ENCODE assay signal across 11 mouse cellular contexts in genomic region chr3:97937068-97937944, GRCm38 (mm10). TPM values are rescaled to one million over a fixed set of nuclear protein-coding genes. Genes with fewer than 3 reads are reported as not detected.
DNase-seq lines count a peak whose midpoint lies in the region; ATAC-seq and TF ChIP-seq lines count a peak whose summit lies in the region.
"Had no signal": no experiment of that assay in that cellular context is flagged by ENCODE, and none has a peak within 500 bp of the region (broad histone marks: within the 10 kb centered on the region; RNA-seq: fewer than 3 reads in every experiment).

No protein-coding gene starts in this region.

- peak overlapping the region; percentile 26 for H3K4me3 ChIP-seq in erythroblast, embryonic 14.5 days (replicated peaks)
- H3K4me3 ChIP-seq in midbrain, embryonic 10.5 days, result no peak overlapping the region
- no peak overlapping the region for H3K4me3 ChIP-seq in midbrain, embryonic 15.5 days
- H3K4me3 ChIP-seq in liver, embryonic 14.5 days (ENCODE audit: insufficient read depth in 1 of 2, low read depth in 2 of 2, low read length in 2 of 2), result no peak overlapping the region
- H3K4me3 ChIP-seq in heart, embryonic 10.5 days, result no peak overlapping the region
- H3K4me3 ChIP-seq: hindbrain, embryonic 15.5 days had no signal

- TF ChIP-seq CTCF in liver, embryonic 14.5 days (IDR thresholded peaks at IDR 0.05; ENCODE audit: low read depth), result no peak; the same call in 1 of the 2 replicates

- H3K4me2 ChIP-seq in midbrain, embryonic 15.5 days, result no peak overlapping the region
- peak overlapping the region; percentile 45 for H3K4me2 ChIP-seq in liver, embryonic 14.5 days (ENCODE audit: low read depth)
- H3K4me2 ChIP-seq: hindbrain, embryonic 15.5 days had no signal

- H3K27ac ChIP-seq in midbrain, embryonic 10.5 days (replicated peaks), result peak overlapping the region; percentile 71
- H3K27ac ChIP-seq in midbrain, embryonic 15.5 days, result no peak overlapping the region
- no peak overlapping the region for H3K27ac ChIP-seq in liver, embryonic 14.5 days
- no peak overlapping the region for H3K27ac ChIP-seq in heart, embryonic 10.5 days
- H3K27ac ChIP-seq: hindbrain, embryonic 15.5 days had no signal

- DNase-seq in midbrain, embryonic 10.5 days (ENCODE audit: low spot score), result peak; percentile 37
- DNase-seq in liver, embryonic 14.5 days (ENCODE audit: low read depth in 3 of 3, low spot score in 3 of 3), result no peak
- DNase-seq in cerebellum, adult 18-20 months, result no peak
- DNase-seq in spleen, adult 12 weeks (ENCODE audit: low spot score), result no peak
- DNase-seq in heart, embryonic 10.5 days (ENCODE audit: low spot score), result no peak
- DNase-seq: B cell, adult 2 months; spleen, adult 18-20 months had no signal

- ATAC-seq in erythroblast, adult 5-6 weeks (replicated peaks; ENCODE audit: low FRiP score, poor library complexity, severe bottlenecking), result no peak
- no peak for ATAC-seq in midbrain, embryonic 15.5 days (replicated peaks)
- ATAC-seq in liver, embryonic 14.5 days (ENCODE audit: insufficient read depth), result 0 out of 2 replicates have a peak, but pooled peaks have one; percentile 41

- peaks cover 49% of the 10 kb centered on the region for H3K4me1 ChIP-seq in erythroblast, embryonic 14.5 days (ENCODE audit: control insufficient read depth)
- H3K4me1 ChIP-seq in midbrain, embryonic 10.5 days, result peaks cover 78% of the 10 kb centered on the region
- H3K4me1 ChIP-seq in midbrain, embryonic 15.5 days, result peaks cover 47% of the 10 kb centered on the region
- H3K4me1 ChIP-seq in liver, embryonic 14.5 days (replicated peaks; ENCODE audit: control insufficient read depth in 2 of 2, insufficient read depth in 2 of 2, low read length in 1 of 2), result peaks cover 22 to 65% of the 10 kb centered on the region in 2 experiments
- peaks cover 52% of the 10 kb centered on the region for H3K4me1 ChIP-seq in heart, embryonic 10.5 days

- TF ChIP-seq EP300 in liver, embryonic 14.5 days (IDR thresholded peaks at IDR 0.05; ENCODE audit: low read depth), result peak; percentile 45; the same call in 1 of the 2 replicates

- no peaks in the 10 kb centered on the region for H3K9me3 ChIP-seq in erythroblast, embryonic 14.5 days (ENCODE audit: control insufficient read depth, low read length)
- no peaks in the 10 kb centered on the region for H3K9me3 ChIP-seq in midbrain, embryonic 10.5 days (replicated peaks)
- H3K9me3 ChIP-seq in midbrain, embryonic 15.5 days, result no peaks in the 10 kb centered on the region
- H3K9me3 ChIP-seq in liver, embryonic 14.5 days (ENCODE audit: control insufficient read depth, low read length), result no peaks in the 10 kb centered on the region
- no peaks in the 10 kb centered on the region for H3K9me3 ChIP-seq in heart, embryonic 10.5 days
- H3K9me3 ChIP-seq: hindbrain, embryonic 15.5 days had no signal

- 45% methylated on average over 17 of the region's 17 CpGs for WGBS in midbrain, embryonic 10.5 days
- 19% methylated on average over 17 of the region's 17 CpGs for WGBS in midbrain, embryonic 15.5 days
- 13% methylated on average over 17 of the region's 17 CpGs for WGBS in liver, embryonic 14.5 days (ENCODE audit: insufficient replicate concordance)
- 60% methylated on average over 17 of the region's 17 CpGs for WGBS in heart, embryonic 10.5 days

- H3K36me3 ChIP-seq in erythroblast, embryonic 14.5 days (ENCODE audit: control insufficient read depth), result no peaks in the 10 kb centered on the region
- H3K36me3 ChIP-seq in midbrain, embryonic 10.5 days, result no peaks in the 10 kb centered on the region
- H3K36me3 ChIP-seq in midbrain, embryonic 15.5 days (replicated peaks), result no peaks in the 10 kb centered on the region
- H3K36me3 ChIP-seq in liver, embryonic 14.5 days (replicated peaks; ENCODE audit: control insufficient read depth, insufficient read depth, low read depth), result no peaks in the 10 kb centered on the region
- no peaks in the 10 kb centered on the region for H3K36me3 ChIP-seq in heart, embryonic 10.5 days
- H3K36me3 ChIP-seq: hindbrain, embryonic 15.5 days had no signal

- no peak overlapping the region for H3K9ac ChIP-seq in midbrain, embryonic 15.5 days
- H3K9ac ChIP-seq in liver, embryonic 14.5 days (replicated peaks), result peak overlapping the region; percentile 9; the same call in 1 of the 2 replicates
- H3K9ac ChIP-seq: hindbrain, embryonic 15.5 days had no signal

- H3K27me3 ChIP-seq in erythroblast, embryonic 14.5 days (ENCODE audit: control insufficient read depth), result peaks cover 7% of the 10 kb centered on the region
- peaks cover 43% of the 10 kb centered on the region for H3K27me3 ChIP-seq in midbrain, embryonic 10.5 days (ENCODE audit: low read depth, poor library complexity, severe bottlenecking)
- peaks cover 12% of the 10 kb centered on the region; the same call in 1 of the 2 replicates for H3K27me3 ChIP-seq in midbrain, embryonic 15.5 days (replicated peaks)
- H3K27me3 ChIP-seq in liver, embryonic 14.5 days (ENCODE audit: control insufficient read depth, insufficient read depth, low read length), result no peaks in the 10 kb centered on the region
- H3K27me3 ChIP-seq in heart, embryonic 10.5 days (ENCODE audit: insufficient read depth, poor library complexity, severe bottlenecking), result no peaks in the 10 kb centered on the region; the same call in 1 of the 2 replicates
- H3K27me3 ChIP-seq: hindbrain, embryonic 15.5 days had no signal

RNA-seq across cellular contexts. Expression of gene Sec22b, which starts 36.3 kb away (rescaled TPM):
- 2.4 and 4.3 TPM in 2 replicates for polyA plus RNA-seq in erythroblast, embryonic 14.5 days (2012)
- total RNA-seq in erythroblast, adult 5-6 weeks (2015; ENCODE audit: low replicate concordance), result 25.1 and 26.5 TPM in 2 replicates
- total RNA-seq in erythroblast, adult 5-6 weeks (2017; ENCODE audit: low replicate concordance), result 13.8 and 15.6 TPM in 2 replicates
- 111 and 116 TPM in 2 replicates for polyA plus RNA-seq in midbrain, embryonic 10.5 days (2016; fragmentation: Nextera tagmentation; extraction: Ambion mirVana)
- 89.3 and 93.7 TPM in 2 replicates for polyA plus RNA-seq in midbrain, embryonic 15.5 days (2015; fragmentation: Nextera tagmentation; extraction: Ambion mirVana)
- polyA plus RNA-seq in liver, embryonic 14.5 days (2012; rRNA removed), result 16.9 and 22.6 TPM in 2 replicates
- polyA plus RNA-seq in liver, embryonic 14.5 days (2014; fragmentation: Nextera tagmentation; extraction: Ambion mirVana), result 57.7 and 63.5 TPM in 2 replicates
- 140 and 154 TPM in 2 replicates for polyA plus RNA-seq in heart, embryonic 10.5 days (2016; fragmentation: Nextera tagmentation; extraction: Ambion mirVana)

RNA-seq across cellular contexts. Expression of gene Pde4dip, which starts 48.8 kb away (rescaled TPM):
- 0.01 TPM in 1 of 2 replicates, not detected in the other for polyA plus RNA-seq in erythroblast, embryonic 14.5 days (2012)
- total RNA-seq in erythroblast, adult 5-6 weeks (2015; ENCODE audit: low replicate concordance), result 1.0 and 2.9 TPM in 2 replicates
- total RNA-seq in erythroblast, adult 5-6 weeks (2017; ENCODE audit: low replicate concordance), result 1.4 and 4.6 TPM in 2 replicates
- polyA plus RNA-seq in midbrain, embryonic 10.5 days (2016; fragmentation: Nextera tagmentation; extraction: Ambion mirVana), result 18.5 and 22.8 TPM in 2 replicates
- 69.7 and 75.7 TPM in 2 replicates for polyA plus RNA-seq in midbrain, embryonic 15.5 days (2015; fragmentation: Nextera tagmentation; extraction: Ambion mirVana)
- polyA plus RNA-seq in liver, embryonic 14.5 days (2012; rRNA removed), result 2.3 and 4.0 TPM in 2 replicates
- polyA plus RNA-seq in liver, embryonic 14.5 days (2014; fragmentation: Nextera tagmentation; extraction: Ambion mirVana), result 5.8 and 6.7 TPM in 2 replicates
- polyA plus RNA-seq in heart, embryonic 10.5 days (2016; fragmentation: Nextera tagmentation; extraction: Ambion mirVana), result 42.0 and 84.8 TPM in 2 replicates
